Mouse (Mus musculus): ENCODE results near the gene Chl1. TPM values are rescaled to one million over a fixed set of nuclear protein-coding genes. Genes with fewer than 3 reads are reported as not detected.

Chl1 gene
- polyA plus RNA-seq, 1 experiment from 2014 or later: 4.3 TPM

DNA sequence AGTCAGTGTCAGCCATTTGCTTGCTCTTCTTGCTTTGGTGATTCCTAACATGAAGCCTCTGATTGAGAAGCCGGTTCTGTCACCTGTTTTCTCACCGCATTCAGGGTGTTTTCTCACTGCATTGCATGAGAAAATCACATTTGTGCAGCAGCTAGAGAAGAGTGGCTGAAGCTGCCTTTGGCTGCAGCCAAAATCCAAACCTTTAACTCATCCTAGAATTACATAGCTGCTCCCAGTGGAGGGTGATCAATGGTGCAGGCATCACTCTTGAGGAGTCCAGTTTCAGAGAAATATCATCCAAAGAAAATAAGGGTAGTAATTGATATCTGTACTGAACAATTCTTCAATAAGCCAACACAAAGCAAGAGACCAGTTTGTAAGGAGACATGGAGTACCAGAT is 154.8 kb downstream of the Chl1 start:
- H3K36me3 ChIP-seq (ENCODE audit: control insufficient read depth, insufficient read depth, low read length): no peaks in the 10 kb centered on the region
- ATAC-seq (replicated peaks; ENCODE audit: low FRiP score, low TSS enrichment, low read depth): no peak
- WGBS: 86% methylated on average over 2 of the region's 2 CpGs
- no peak overlapping the region for H3K4me2 ChIP-seq (ENCODE audit: low read length)
- H3K4me3 ChIP-seq (ENCODE audit: low read depth, low read length): no peak overlapping the region
- H3K4me1 ChIP-seq (replicated peaks; ENCODE audit: control insufficient read depth, insufficient read depth, low read length): no peaks in the 10 kb centered on the region
- no peak overlapping the region for H3K9ac ChIP-seq (ENCODE audit: low read length)
- no peak for DNase-seq (ENCODE audit: low spot score)
- no peak overlapping the region for H3K27ac ChIP-seq (ENCODE audit: low read depth)
- no peaks in the 10 kb centered on the region for H3K9me3 ChIP-seq (ENCODE audit: control insufficient read depth, low read length)
- H3K27me3 ChIP-seq (replicated peaks; ENCODE audit: control insufficient read depth, insufficient read depth, low read length): no peaks in the 10 kb centered on the region

DNA sequence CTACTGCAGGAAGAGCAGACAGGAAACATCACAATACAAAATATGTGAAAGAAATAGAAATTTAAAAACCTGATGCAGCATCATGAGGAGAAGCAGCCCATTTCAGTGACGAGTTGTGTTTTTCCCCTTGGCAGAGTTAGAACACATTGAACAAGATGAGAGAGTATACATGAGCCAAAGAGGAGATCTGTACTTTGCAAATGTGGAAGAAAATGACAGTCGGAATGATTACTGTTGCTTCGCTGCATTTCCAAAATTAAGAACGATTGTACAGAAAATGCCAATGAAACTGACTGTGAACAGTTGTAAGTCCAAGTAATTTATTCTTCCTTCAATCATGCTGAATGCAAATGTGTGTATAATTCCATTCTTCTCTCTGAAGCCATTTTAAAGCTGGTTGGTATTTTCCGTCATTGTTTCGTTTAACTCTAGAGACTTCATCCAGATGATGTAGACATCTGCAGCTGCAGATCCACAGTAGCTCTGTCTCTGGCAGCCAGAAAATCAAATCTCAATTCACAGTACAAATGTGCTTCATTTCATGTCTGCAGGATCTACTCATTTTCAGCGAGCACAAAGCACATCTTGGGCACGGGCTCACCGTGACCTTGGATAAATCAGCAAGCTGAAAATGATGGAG is 155.4 kb downstream of the Chl1 start:
- no peak overlapping the region for H3K4me2 ChIP-seq (ENCODE audit: low read length)
- no peak overlapping the region for H3K27ac ChIP-seq (ENCODE audit: low read depth)
- H3K36me3 ChIP-seq (ENCODE audit: control insufficient read depth, insufficient read depth, low read length): no peaks in the 10 kb centered on the region
- WGBS: 80% methylated on average over 9 of the region's 9 CpGs
- no peak overlapping the region for H3K4me3 ChIP-seq (ENCODE audit: low read depth, low read length)
- ATAC-seq (replicated peaks; ENCODE audit: low FRiP score, low TSS enrichment, low read depth) (no peak), DNase-seq (ENCODE audit: low spot score) (no peak)
- H3K9me3 ChIP-seq (ENCODE audit: control insufficient read depth, low read length): no peaks in the 10 kb centered on the region
- no peaks in the 10 kb centered on the region for H3K4me1 ChIP-seq (replicated peaks; ENCODE audit: control insufficient read depth, insufficient read depth, low read length)
- no peak overlapping the region for H3K9ac ChIP-seq (ENCODE audit: low read length)
- H3K27me3 ChIP-seq (replicated peaks; ENCODE audit: control insufficient read depth, insufficient read depth, low read length): no peaks in the 10 kb centered on the region

DNA sequence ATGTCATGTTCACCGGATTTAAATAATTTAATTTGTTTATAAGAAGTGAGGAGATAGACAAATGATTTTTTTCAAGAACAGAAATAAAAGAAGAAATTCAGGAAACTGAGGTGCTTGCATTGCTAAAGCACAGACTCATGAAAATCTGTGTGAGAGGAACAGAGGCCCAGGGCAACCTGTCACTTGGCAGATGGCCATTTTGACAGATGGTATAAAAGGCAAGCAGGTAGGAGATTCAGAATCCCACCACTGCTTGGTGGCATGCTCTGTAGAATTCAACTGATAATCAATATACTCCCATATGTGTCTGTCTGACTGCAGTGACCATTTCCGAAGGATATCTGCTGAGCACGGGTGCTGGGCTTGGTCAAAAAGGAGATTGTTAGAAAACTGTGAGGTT is 162.7 kb downstream of the Chl1 start:
- H3K4me3 ChIP-seq (ENCODE audit: low read depth, low read length): no peak overlapping the region
- no peaks in the 10 kb centered on the region for H3K4me1 ChIP-seq (replicated peaks; ENCODE audit: control insufficient read depth, insufficient read depth, low read length)
- H3K9ac ChIP-seq (ENCODE audit: low read length): no peak overlapping the region
- no peak for ATAC-seq (replicated peaks; ENCODE audit: low FRiP score, low TSS enrichment, low read depth)
- no peaks in the 10 kb centered on the region for H3K9me3 ChIP-seq (ENCODE audit: control insufficient read depth, low read length)
- H3K36me3 ChIP-seq (ENCODE audit: control insufficient read depth, insufficient read depth, low read length): no peaks in the 10 kb centered on the region
- 90% methylated on average over 3 of the region's 3 CpGs for WGBS
- no peak for DNase-seq (ENCODE audit: low spot score)
- H3K27ac ChIP-seq (ENCODE audit: low read depth): no peak overlapping the region
- no peaks in the 10 kb centered on the region for H3K27me3 ChIP-seq (replicated peaks; ENCODE audit: control insufficient read depth, insufficient read depth, low read length)
- no peak overlapping the region for H3K4me2 ChIP-seq (ENCODE audit: low read length)

DNA sequence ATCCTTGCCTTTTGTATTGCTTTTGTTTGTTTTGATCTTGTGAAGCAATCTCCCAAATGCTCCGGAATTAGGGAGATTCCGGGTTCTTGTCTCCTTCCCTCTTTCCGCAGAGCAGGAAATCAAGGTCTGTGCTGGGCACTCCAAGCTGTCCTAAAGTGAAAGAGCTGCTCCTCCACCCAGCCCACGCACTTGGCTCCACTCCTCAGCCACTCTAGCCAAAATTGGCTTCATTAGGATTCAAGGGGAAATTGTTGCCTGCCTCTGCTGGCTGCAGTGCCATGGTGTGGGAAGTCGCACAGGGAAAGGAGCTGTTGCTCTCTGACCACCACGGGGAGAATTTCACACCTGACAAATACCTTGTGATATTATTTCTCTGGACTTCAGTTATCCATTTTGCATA is 163.9 kb downstream of the Chl1 start:
- WGBS: 64% methylated on average over 6 of the region's 6 CpGs
- no peak for DNase-seq (ENCODE audit: low spot score)
- H3K27ac ChIP-seq (ENCODE audit: low read depth): no peak overlapping the region
- no peaks in the 10 kb centered on the region for H3K27me3 ChIP-seq (replicated peaks; ENCODE audit: control insufficient read depth, insufficient read depth, low read length)
- H3K4me3 ChIP-seq (ENCODE audit: low read depth, low read length): no peak overlapping the region
- no peak overlapping the region for H3K9ac ChIP-seq (ENCODE audit: low read length)
- no peaks in the 10 kb centered on the region for H3K36me3 ChIP-seq (ENCODE audit: control insufficient read depth, insufficient read depth, low read length)
- H3K4me2 ChIP-seq (ENCODE audit: low read length): no peak overlapping the region
- no peaks in the 10 kb centered on the region for H3K9me3 ChIP-seq (ENCODE audit: control insufficient read depth, low read length)
- H3K4me1 ChIP-seq (replicated peaks; ENCODE audit: control insufficient read depth, insufficient read depth, low read length): no peaks in the 10 kb centered on the region
- ATAC-seq (replicated peaks; ENCODE audit: low FRiP score, low TSS enrichment, low read depth): no peak

GRCm38 (mm10) chr6:103675145-103675544 is 164.8 kb downstream of the Chl1 start:
- no peak overlapping the region for H3K9ac ChIP-seq (ENCODE audit: low read length)
- no peak for ATAC-seq (replicated peaks; ENCODE audit: low FRiP score, low TSS enrichment, low read depth)
- WGBS: 65% methylated on average over 2 of the region's 2 CpGs

DNA sequence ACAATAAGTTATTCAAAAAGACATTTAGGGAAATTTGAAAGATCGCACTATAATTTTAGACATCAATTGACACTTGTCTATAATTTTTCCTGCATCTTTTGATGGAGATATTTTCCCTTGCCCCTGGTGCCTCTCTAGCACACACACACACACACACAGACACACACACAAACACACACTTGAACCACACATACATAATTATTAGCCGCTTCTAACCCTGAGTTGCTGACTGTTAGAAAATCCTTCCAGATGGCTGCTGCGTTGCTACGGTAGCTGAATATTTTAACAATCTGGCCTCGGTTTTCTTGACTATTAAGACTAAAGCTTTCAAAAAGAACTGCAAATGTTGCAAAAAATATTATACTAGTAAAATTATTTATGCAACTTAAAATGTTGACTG is 166.3 kb downstream of the Chl1 start:
- DNase-seq (ENCODE audit: low spot score) (no peak), ATAC-seq (replicated peaks; ENCODE audit: low FRiP score, low TSS enrichment, low read depth) (no peak)
- H3K27ac ChIP-seq (ENCODE audit: low read depth): no peak overlapping the region
- no peaks in the 10 kb centered on the region for H3K4me1 ChIP-seq (replicated peaks; ENCODE audit: control insufficient read depth, insufficient read depth, low read length)
- 65% methylated on average over 5 of the region's 5 CpGs for WGBS
- no peaks in the 10 kb centered on the region for H3K9me3 ChIP-seq (ENCODE audit: control insufficient read depth, low read length)
- H3K4me2 ChIP-seq (ENCODE audit: low read length): no peak overlapping the region
- no peaks in the 10 kb centered on the region for H3K27me3 ChIP-seq (replicated peaks; ENCODE audit: control insufficient read depth, insufficient read depth, low read length)
- no peaks in the 10 kb centered on the region for H3K36me3 ChIP-seq (ENCODE audit: control insufficient read depth, insufficient read depth, low read length)
- H3K9ac ChIP-seq (ENCODE audit: low read length): no peak overlapping the region
- H3K4me3 ChIP-seq (ENCODE audit: low read depth, low read length): no peak overlapping the region

More at GRCm38 (mm10) chr6:103675145-103675544, 164.8 kb downstream of the Chl1 start:
- Histone ChIP-seq H3K27ac (ENCODE audit: low read depth) (no peak overlapping the region), H3K27me3 (replicated peaks; ENCODE audit: control insufficient read depth, insufficient read depth, low read length) (no peaks in the 10 kb centered on the region), H3K4me3 (ENCODE audit: low read depth, low read length) (no peak overlapping the region), H3K4me1 (replicated peaks; ENCODE audit: control insufficient read depth, insufficient read depth, low read length) (no peaks in the 10 kb centered on the region), H3K9me3 (ENCODE audit: control insufficient read depth, low read length) (no peaks in the 10 kb centered on the region), H3K4me2 (ENCODE audit: low read length) (no peak overlapping the region), H3K36me3 (ENCODE audit: control insufficient read depth, insufficient read depth, low read length) (no peaks in the 10 kb centered on the region)
- no peak for DNase-seq (ENCODE audit: low spot score)

DNA sequence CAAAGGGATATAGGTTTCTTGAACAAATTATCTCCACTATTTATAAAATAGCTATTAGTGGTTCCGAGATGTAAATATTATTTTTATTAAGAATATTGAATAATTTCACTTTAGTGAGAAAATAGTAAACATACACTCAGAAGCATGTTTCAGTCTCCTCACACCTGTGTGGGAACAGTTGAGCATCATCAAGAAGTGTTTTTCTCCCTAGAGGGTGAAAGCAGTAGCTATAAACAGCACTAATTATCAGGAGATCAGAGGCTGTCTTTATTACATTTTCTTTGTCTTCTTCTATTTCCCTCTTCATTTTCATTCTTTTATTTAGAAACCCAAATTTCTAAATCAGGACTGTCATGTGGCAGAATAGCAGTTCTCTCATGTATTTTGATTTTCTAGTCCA is 166.7 kb downstream of the Chl1 start:
- Histone ChIP-seq H3K9me3 (ENCODE audit: control insufficient read depth, low read length) (no peaks in the 10 kb centered on the region), H3K4me2 (ENCODE audit: low read length) (no peak overlapping the region), H3K4me1 (replicated peaks; ENCODE audit: control insufficient read depth, insufficient read depth, low read length) (no peaks in the 10 kb centered on the region), H3K9ac (ENCODE audit: low read length) (no peak overlapping the region), H3K27me3 (replicated peaks; ENCODE audit: control insufficient read depth, insufficient read depth, low read length) (no peaks in the 10 kb centered on the region), H3K4me3 (ENCODE audit: low read depth, low read length) (no peak overlapping the region), H3K36me3 (ENCODE audit: control insufficient read depth, insufficient read depth, low read length) (no peaks in the 10 kb centered on the region), H3K27ac (ENCODE audit: low read depth) (no peak overlapping the region)
- 88% methylated on average over 1 of the region's 1 CpGs for WGBS
- DNase-seq (ENCODE audit: low spot score) (no peak), ATAC-seq (replicated peaks; ENCODE audit: low FRiP score, low TSS enrichment, low read depth) (no peak)

DNA sequence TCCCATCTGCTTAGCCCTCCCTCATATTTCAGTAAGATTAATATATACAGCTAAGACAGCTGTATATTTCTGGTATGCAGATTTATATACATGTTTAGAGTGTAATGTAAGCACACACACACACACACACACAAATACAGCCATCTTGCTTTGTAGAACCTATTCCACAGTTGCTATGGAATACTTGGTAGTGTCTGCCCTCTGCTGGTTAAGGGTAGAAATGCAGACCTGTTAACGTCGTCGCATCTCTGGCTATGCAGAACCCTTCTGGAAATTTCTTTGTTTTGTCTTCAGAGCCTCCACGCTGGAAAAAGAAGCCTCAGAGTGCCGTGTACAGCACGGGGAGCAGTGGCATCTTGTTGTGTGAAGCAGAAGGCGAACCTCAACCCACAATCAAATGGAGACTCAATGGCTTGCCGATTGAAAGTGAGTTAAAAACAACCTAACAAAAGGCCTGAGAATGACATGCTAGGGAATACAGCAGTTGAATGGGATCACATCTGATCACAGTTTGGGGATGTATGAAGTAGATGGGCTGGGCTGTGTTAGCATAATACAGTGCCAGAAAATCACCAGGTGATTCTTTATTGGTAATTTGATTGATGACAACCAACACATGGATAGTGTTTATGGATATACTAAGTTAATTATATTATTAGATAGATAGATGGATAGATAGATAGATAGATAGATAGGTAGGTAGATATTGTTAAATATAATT is 172.6 kb downstream of the Chl1 start:
- DNase-seq (ENCODE audit: low spot score): peak; percentile 86
- Histone ChIP-seq H3K9me3 (ENCODE audit: control insufficient read depth, low read length) (no peaks in the 10 kb centered on the region), H3K9ac (ENCODE audit: low read length) (no peak overlapping the region), H3K27me3 (replicated peaks; ENCODE audit: control insufficient read depth, insufficient read depth, low read length) (no peaks in the 10 kb centered on the region), H3K4me1 (replicated peaks; ENCODE audit: control insufficient read depth, insufficient read depth, low read length) (no peaks in the 10 kb centered on the region), H3K36me3 (ENCODE audit: control insufficient read depth, insufficient read depth, low read length) (no peaks in the 10 kb centered on the region), H3K4me2 (ENCODE audit: low read length) (no peak overlapping the region), H3K27ac (ENCODE audit: low read depth) (no peak overlapping the region), H3K4me3 (ENCODE audit: low read depth, low read length) (no peak overlapping the region)
- 15% methylated on average over 8 of the region's 8 CpGs for WGBS
- peak; percentile 68 for ATAC-seq (replicated peaks; ENCODE audit: low FRiP score, low TSS enrichment, low read depth)

GRCm38 (mm10) chr6:103692511-103692910 is 182.1 kb downstream of the Chl1 start:
- Histone ChIP-seq H3K36me3 (ENCODE audit: control insufficient read depth, insufficient read depth, low read length) (no peaks in the 10 kb centered on the region), H3K9me3 (ENCODE audit: control insufficient read depth, low read length) (no peaks in the 10 kb centered on the region), H3K4me1 (replicated peaks; ENCODE audit: control insufficient read depth, insufficient read depth, low read length) (no peaks in the 10 kb centered on the region), H3K4me3 (ENCODE audit: low read depth, low read length) (no peak overlapping the region), H3K27ac (ENCODE audit: low read depth) (no peak overlapping the region), H3K4me2 (ENCODE audit: low read length) (no peak overlapping the region), H3K27me3 (replicated peaks; ENCODE audit: control insufficient read depth, insufficient read depth, low read length) (no peaks in the 10 kb centered on the region), H3K9ac (ENCODE audit: low read length) (no peak overlapping the region)
- 55% methylated on average over 3 of the region's 3 CpGs for WGBS
- ATAC-seq (replicated peaks; ENCODE audit: low FRiP score, low TSS enrichment, low read depth) (no peak), DNase-seq (ENCODE audit: low spot score) (no peak)

All from intestine, embryonic 14.5 days (tissue).